In genomic region chr5:150337696-150338095, GRCm38 (mm10) we compare ENCODE assay signal across 15 mouse cellular contexts.
DNase-seq lines count a peak whose midpoint lies in the region; ATAC-seq and TF ChIP-seq lines count a peak whose summit lies in the region.
"Had no signal": no experiment of that assay in that cellular context is flagged by ENCODE, and none has a peak within 500 bp of the region (broad histone marks: within the 10 kb centered on the region; RNA-seq: fewer than 3 reads in every experiment).

No protein-coding gene starts in this region.

- no peak overlapping the region for H3K9ac ChIP-seq in hindbrain, postnatal 0 days (replicated peaks; ENCODE audit: low read length)
- no peak overlapping the region for H3K9ac ChIP-seq in hindbrain, embryonic 13.5 days
- H3K9ac ChIP-seq in midbrain, embryonic 13.5 days (replicated peaks), result no peak overlapping the region
- no peak overlapping the region for H3K9ac ChIP-seq in stomach, embryonic 15.5 days
- H3K9ac ChIP-seq: liver, embryonic 13.5 days had no signal

- peak; percentile 62 for ATAC-seq in hindbrain, postnatal 0 days
- no peak for ATAC-seq in hindbrain, embryonic 13.5 days (ENCODE audit: low FRiP score)
- ATAC-seq in midbrain, embryonic 13.5 days, result no peak
- peak; percentile 77 for ATAC-seq in stomach, embryonic 15.5 days (ENCODE audit: insufficient read depth, low FRiP score, low read depth)
- ATAC-seq: activated CD4-positive, CD25-positive, alpha-beta regulatory T cell, adult 4 months had no signal

- no peaks in the 10 kb centered on the region for H3K27me3 ChIP-seq in hindbrain, postnatal 0 days (ENCODE audit: insufficient read depth, low read length)
- H3K27me3 ChIP-seq in hindbrain, embryonic 13.5 days, result no peaks in the 10 kb centered on the region
- no peaks in the 10 kb centered on the region for H3K27me3 ChIP-seq in midbrain, embryonic 13.5 days
- no peaks in the 10 kb centered on the region for H3K27me3 ChIP-seq in midbrain, embryonic 10.5 days (ENCODE audit: low read depth, poor library complexity, severe bottlenecking)
- H3K27me3 ChIP-seq in stomach, embryonic 15.5 days (replicated peaks), result no peaks in the 10 kb centered on the region
- H3K27me3 ChIP-seq: CH12.LX; liver, embryonic 13.5 days had no signal

- no peaks in the 10 kb centered on the region for H3K9me3 ChIP-seq in hindbrain, postnatal 0 days (ENCODE audit: low read length)
- no peaks in the 10 kb centered on the region for H3K9me3 ChIP-seq in hindbrain, embryonic 13.5 days
- H3K9me3 ChIP-seq in midbrain, embryonic 13.5 days, result 0 out of 2 replicates have a peak, but pooled peaks cover 3% of the 10 kb centered on the region
- H3K9me3 ChIP-seq in midbrain, embryonic 10.5 days (replicated peaks), result peaks cover 5% of the 10 kb centered on the region
- H3K9me3 ChIP-seq in stomach, embryonic 15.5 days, result 0 out of 2 replicates have a peak, but pooled peaks cover 2% of the 10 kb centered on the region
- H3K9me3 ChIP-seq: liver, embryonic 13.5 days had no signal

- peak; percentile 38 for DNase-seq in hindbrain, postnatal 0 days (ENCODE audit: low spot score)
- DNase-seq in midbrain, embryonic 10.5 days (ENCODE audit: low spot score), result no peak
- peak; percentile 25 to 35 for DNase-seq in layer of hippocampus, postnatal 10 days (ENCODE audit: low spot score in 2 of 2)
- no peak for DNase-seq in thymus, adult 18-20 months
- DNase-seq: heart, postnatal 10 days; kidney, adult 9 months; liver, embryonic 13.5 days; retina, postnatal 1 day; thymus, postnatal 36 days had no signal

- no peak overlapping the region for H3K4me3 ChIP-seq in hindbrain, postnatal 0 days (ENCODE audit: low read length)
- no peak overlapping the region for H3K4me3 ChIP-seq in hindbrain, embryonic 13.5 days
- no peak overlapping the region for H3K4me3 ChIP-seq in midbrain, embryonic 13.5 days (replicated peaks)
- no peak overlapping the region for H3K4me3 ChIP-seq in midbrain, embryonic 10.5 days
- H3K4me3 ChIP-seq in stomach, embryonic 15.5 days (replicated peaks), result no peak overlapping the region
- H3K4me3 ChIP-seq: erythroblast, embryonic 14.5 days; liver, embryonic 13.5 days had no signal

- H3K4me2 ChIP-seq in hindbrain, postnatal 0 days (ENCODE audit: low read depth, low read length), result no peak overlapping the region
- H3K4me2 ChIP-seq in hindbrain, embryonic 13.5 days, result no peak overlapping the region
- no peak overlapping the region for H3K4me2 ChIP-seq in midbrain, embryonic 13.5 days (replicated peaks)
- peak overlapping the region; percentile 8; the same call in 1 of the 2 replicates for H3K4me2 ChIP-seq in stomach, embryonic 15.5 days
- H3K4me2 ChIP-seq: liver, embryonic 13.5 days had no signal

- no peaks in the 10 kb centered on the region for H3K4me1 ChIP-seq in hindbrain, postnatal 0 days (ENCODE audit: insufficient read depth, low read length)
- 0 out of 2 replicates have a peak, but pooled peaks cover 4% of the 10 kb centered on the region for H3K4me1 ChIP-seq in hindbrain, embryonic 13.5 days (replicated peaks)
- H3K4me1 ChIP-seq in midbrain, embryonic 13.5 days (replicated peaks), result no peaks in the 10 kb centered on the region
- 0 out of 2 replicates have a peak, but pooled peaks cover 3% of the 10 kb centered on the region for H3K4me1 ChIP-seq in midbrain, embryonic 10.5 days
- no peaks in the 10 kb centered on the region for H3K4me1 ChIP-seq in stomach, embryonic 15.5 days

- peak overlapping the region; percentile 37; the same call in 1 of the 2 replicates for H3K27ac ChIP-seq in hindbrain, postnatal 0 days
- no peak overlapping the region for H3K27ac ChIP-seq in hindbrain, embryonic 13.5 days
- H3K27ac ChIP-seq in midbrain, embryonic 13.5 days, result 0 out of 2 replicates have a peak overlapping the region, but pooled peaks have one; percentile 0
- no peak overlapping the region for H3K27ac ChIP-seq in midbrain, embryonic 10.5 days (replicated peaks)
- H3K27ac ChIP-seq in stomach, embryonic 15.5 days, result peak overlapping the region; percentile 45; the same call in 1 of the 2 replicates
- H3K27ac ChIP-seq: liver, embryonic 13.5 days had no signal

- 84% methylated on average over 7 of the region's 7 CpGs for WGBS in hindbrain, postnatal 0 days
- WGBS in hindbrain, embryonic 13.5 days, result 86% methylated on average over 7 of the region's 7 CpGs
- 92% methylated on average over 7 of the region's 7 CpGs for WGBS in midbrain, embryonic 13.5 days
- 93% methylated on average over 7 of the region's 7 CpGs for WGBS in midbrain, embryonic 10.5 days
- 66% methylated on average over 7 of the region's 7 CpGs for WGBS in stomach, embryonic 15.5 days

- no peaks in the 10 kb centered on the region for H3K36me3 ChIP-seq in hindbrain, postnatal 0 days (ENCODE audit: insufficient read depth, low read length)
- H3K36me3 ChIP-seq in hindbrain, embryonic 13.5 days, result peaks cover 12% of the 10 kb centered on the region; the same call in 1 of the 2 replicates
- peaks cover 5% of the 10 kb centered on the region; the same call in 1 of the 2 replicates for H3K36me3 ChIP-seq in midbrain, embryonic 13.5 days
- no peaks in the 10 kb centered on the region for H3K36me3 ChIP-seq in midbrain, embryonic 10.5 days
- H3K36me3 ChIP-seq in stomach, embryonic 15.5 days, result no peaks in the 10 kb centered on the region
- H3K36me3 ChIP-seq: liver, embryonic 13.5 days had no signal

- TF ChIP-seq CTCF in hindbrain, postnatal 0 days (IDR thresholded peaks at IDR 0.05; ENCODE audit: low read depth), result no peak

Comparison
In these comparisons a context has a peak if more than half of its experiments do, and no peak if none do; other contexts are left out.
1. ATAC-seq: peak in hindbrain, postnatal 0 days (single experiment) and stomach, embryonic 15.5 days (single experiment); none in hindbrain, embryonic 13.5 days (single experiment) and midbrain, embryonic 13.5 days (single experiment).
2. H3K27ac ChIP-seq: peak in hindbrain, postnatal 0 days (single experiment), midbrain, embryonic 13.5 days (single experiment) and stomach, embryonic 15.5 days (single experiment); none in hindbrain, embryonic 13.5 days (single experiment) and midbrain, embryonic 10.5 days (single experiment).
3. DNase-seq: peak in hindbrain, postnatal 0 days (single experiment) and layer of hippocampus, postnatal 10 days (2 of 2); none in midbrain, embryonic 10.5 days (single experiment) and thymus, adult 18-20 months (0 of 2).